Mouse (Mus musculus): ENCODE data around the gene Mboat7.
A peak's percentile ranks its signal among the peaks of the same experiment; 100 is the strongest.
"Not testable (repeated sequence)": the region's sequence is repeated elsewhere in the genome, so short reads cannot be mapped to it uniquely, and the experiment has no call there.

Mboat7 gene

DNA sequence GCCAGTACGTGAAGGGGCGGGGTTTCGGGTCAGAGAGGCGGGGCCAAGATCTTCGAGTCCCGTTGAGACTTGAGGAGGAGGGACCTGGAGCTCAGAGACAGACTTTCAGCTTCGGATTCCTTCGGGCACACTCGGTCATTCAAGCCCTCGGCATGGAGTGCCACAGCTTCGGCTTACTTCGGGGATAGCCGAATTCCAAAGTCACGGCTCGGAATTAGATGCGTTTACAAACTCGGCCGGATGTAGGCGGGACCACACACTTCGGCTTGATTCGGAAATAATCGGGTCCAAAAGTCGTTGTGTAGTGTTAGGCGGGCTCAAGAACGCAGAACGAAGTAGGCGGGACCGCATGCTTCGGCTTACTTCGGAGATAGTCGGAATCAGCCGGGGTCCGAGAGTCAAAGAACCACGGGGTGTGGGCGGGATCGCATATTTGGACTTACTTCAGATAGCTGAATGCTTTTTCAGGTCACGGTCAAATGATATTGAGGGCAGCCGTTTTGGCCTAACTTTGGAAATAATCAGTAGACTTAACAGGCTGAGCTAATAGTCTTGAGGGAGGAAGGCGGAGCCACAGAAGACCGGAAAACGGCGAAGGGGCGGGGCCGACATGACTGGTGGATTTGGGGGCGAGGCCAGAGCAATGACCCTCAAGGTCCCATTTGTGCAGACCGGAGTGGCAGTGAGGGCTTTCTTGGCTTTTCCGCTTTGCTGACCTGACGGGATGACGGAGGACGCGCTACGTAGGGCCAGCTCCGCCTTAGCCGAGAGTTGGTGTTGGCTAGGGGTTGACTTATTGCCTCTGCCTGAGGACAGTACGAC lies at the start of gene Mboat7:
TSS of gene Mboat7 (minus strand) at position 537 of the 822 bp plus-strand sequence.
- peak; percentile 97 to 99 for DNase-seq

DNA sequence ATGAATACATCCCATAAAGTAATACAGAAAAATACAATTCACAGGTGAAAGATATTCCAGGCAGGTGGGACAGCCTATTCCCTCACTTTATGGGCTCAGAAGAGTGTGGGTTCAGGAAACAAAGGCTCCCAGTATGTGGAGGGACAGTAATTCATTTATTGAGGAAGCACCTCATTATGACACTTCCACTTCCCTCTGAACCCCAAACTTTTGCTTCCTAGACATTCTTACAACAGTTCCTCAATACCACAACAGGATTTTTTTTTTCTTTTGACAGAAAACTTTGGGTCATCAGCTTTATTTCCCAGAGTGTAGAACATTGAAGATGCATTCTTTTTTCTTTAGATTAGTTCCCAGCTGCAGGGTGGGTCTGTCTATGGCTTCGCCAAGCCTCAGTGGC lies 39.4 kb upstream of the Mboat7 start:
- not testable (repeated sequence) for DNase-seq

DNA sequence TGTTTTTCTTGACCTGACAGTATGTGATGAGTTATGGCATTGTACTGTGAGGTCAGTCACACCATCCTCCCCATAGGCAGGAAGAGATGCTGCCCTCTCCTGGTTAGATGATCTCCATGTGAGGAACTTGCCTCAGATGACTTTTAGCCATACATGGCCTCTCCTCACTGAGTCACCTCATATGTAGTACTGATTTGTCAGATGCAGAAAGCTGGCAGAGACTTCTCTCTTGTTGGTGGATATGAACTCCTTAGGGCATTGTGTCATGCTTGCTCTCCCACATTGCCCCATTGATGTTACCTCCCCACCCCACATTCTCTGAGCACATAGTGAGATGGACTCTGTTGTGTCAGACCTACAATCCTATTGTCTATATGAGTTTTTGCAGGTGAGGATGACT lies 32.1 kb upstream of the Mboat7 start:
- not testable (repeated sequence) for DNase-seq

DNA sequence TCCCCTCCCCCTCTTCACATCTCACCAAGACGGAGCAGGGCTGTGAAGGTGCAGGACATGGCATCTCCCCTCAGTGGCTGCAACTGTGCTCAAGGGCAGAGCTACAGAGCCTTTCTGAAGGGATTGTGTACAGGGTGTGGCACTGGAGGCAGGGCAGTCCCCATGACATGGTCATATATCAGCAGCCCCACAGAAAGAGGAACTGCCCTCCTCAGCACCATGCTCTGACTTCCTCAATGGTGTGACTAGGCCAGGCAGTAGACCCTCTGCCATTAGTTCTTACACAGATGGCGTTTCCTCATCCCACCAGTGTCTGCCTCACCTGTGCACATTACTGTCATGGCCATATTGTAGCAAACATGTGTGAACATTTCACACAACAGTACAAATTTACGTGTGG lies 26.9 kb upstream of the Mboat7 start, which contains the start of gene Pirb:
TSS of gene Pirb (minus strand) at position 124 of the 400 bp plus-strand sequence.
- DNase-seq, result not testable (repeated sequence)

DNA sequence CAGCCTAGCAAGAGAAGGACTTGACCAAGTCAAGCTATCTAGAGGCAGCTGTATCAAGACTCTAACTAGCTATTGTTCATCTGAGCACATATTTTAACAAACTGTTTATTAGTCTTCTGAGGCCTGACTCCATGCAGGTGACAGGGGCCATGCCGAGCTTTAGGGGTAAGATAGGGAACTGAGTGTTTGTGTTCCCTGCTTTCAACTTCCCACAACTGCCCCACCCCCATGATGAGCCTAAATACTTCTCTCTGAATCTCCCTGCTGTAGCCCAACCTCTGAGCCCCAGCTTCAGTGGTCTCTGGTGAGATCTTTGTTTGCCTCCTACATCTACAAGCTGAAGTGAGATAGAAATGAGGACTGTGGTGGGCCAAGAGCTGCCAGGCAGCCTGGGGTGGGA lies 21.9 kb upstream of the Mboat7 start:
- DNase-seq, result no peak

DNA sequence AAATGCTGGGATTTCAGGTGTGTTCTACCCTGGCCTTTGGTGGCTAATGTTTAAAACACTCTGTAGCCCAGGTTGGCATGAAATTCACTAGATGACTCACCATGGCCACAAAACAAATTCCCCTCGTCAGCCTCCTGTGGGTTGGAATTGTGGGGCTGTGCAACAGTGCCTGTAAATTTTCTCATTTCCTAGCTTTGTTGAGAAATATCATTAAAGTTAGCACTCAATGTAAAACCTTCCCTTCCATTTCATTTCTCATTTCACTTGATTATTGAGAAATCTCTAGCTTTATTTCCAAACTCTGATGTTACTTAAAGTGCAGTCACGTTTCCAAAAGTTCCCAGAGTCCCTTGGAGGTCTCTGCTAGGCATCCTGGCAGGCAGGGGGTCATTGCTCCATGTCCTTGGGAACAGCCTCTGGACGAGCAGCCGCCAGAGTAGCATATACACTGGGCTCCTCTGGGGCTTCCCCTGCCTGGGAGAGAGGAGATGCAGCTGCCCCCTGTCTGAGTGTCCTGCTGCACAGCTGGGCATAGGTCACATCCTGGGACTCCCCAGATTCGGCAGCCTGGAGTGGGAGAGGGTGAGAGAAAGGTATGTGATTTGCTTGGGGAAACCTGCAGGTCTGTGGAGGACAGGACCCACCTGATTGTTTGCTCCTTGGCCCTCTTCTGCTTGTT lies 19.1 kb upstream of the Mboat7 start:
- no peak for DNase-seq

DNA sequence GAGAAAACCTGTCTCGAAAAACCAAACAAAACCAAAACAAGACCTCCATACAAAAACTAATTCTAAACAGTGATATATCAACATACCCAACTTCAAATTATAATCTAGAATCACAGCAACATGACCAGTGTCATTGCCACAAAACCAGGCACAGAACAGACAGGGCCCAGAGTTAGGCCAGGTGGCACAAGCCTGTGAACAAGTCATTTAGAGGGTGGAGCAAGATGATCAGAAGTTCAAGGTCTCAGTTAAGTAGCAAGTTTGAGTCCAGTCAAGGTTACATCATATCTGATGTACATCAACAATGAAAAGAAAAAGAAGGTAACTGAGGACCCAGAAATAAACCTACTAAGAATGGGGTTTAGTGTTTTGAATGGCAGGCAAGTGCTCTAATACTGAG lies 15.7 kb upstream of the Mboat7 start:
- DNase-seq, result no peak

DNA sequence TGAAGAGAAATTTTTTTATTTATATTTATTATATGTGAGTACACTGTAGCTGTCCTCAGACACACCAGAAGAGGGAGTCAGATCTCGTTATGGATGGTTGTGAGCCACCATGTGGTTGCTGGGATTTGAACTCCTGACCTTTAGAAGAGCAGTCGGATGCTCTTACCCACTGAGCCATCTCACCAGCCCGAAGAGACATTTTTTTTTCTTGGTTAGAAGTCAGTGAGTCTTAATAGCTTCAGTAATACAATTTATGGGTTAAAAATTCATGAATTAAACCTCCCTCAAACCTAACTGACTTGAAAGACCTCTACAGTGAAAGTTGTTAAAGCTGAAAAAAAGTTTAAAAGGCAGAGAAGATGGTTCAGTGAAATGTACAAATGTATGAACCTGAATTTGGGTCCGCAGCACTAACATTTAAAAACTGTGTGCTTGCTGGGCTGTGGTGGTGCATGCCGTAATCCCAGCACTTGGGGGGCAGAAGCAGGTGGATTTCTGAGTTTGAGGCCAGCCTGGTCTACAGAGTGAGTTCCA lies 15.2 kb upstream of the Mboat7 start:
- not testable (repeated sequence) for DNase-seq

DNA sequence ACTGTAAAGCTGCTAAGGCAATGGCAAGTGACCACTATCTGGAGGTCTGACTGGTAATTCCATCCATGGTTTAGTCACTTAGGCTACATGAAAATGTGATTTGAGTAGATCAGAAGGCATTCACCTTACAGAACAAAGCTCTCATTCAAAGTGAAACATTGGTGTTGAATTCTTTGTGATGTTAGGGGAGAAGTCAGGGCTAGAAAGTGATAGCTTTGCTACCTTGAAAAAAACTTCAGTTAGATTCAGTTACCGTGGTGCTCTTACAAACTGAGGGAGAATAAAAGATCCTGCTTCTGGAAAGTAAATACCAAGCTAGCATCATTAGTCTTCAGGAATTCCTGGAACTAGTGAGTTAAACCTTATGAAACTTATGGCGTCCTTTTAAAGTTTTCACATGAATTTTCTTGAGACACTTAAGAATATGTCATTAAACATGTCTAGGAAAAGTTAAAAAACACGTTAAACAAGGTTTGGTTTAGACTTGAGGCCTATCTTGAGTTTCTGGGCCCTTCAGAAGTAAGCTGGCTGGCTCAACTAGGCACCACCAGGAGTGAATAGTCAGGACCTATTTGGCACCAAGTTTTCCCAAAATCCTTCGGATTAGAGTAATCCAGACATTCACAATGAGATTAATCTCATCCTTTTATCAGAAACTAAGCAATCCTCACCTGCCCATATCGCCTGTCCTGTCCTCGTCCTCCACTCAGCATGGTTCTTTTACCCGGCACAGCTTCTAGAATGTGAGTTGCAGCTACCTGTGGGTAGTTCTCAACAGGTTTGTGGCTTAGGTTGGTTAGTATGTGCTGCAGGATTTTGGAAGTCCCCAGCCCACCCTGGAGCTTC lies 14.5 kb upstream of the Mboat7 start:
- DNase-seq, result no peak

DNA sequence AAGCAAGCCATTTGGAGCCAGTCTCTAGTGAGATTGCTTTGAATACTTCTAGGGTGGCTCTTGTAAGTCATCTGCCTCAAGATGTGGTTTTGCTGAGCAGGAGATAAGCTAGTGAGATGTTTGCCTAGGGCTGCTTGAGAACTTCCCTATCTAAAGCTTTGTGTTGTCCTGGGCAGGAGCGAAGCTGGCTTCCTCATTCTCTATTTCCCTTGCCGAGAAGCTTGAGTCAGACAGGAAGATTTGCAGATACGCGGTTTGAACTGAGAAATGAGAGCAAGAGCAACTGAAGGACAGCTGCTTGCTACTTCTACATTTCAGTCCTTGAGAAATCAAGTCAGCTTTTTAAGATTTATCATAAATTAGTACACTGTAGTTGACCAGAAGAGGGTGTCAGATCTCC lies 13.7 kb upstream of the Mboat7 start:
- DNase-seq, result no peak

DNA sequence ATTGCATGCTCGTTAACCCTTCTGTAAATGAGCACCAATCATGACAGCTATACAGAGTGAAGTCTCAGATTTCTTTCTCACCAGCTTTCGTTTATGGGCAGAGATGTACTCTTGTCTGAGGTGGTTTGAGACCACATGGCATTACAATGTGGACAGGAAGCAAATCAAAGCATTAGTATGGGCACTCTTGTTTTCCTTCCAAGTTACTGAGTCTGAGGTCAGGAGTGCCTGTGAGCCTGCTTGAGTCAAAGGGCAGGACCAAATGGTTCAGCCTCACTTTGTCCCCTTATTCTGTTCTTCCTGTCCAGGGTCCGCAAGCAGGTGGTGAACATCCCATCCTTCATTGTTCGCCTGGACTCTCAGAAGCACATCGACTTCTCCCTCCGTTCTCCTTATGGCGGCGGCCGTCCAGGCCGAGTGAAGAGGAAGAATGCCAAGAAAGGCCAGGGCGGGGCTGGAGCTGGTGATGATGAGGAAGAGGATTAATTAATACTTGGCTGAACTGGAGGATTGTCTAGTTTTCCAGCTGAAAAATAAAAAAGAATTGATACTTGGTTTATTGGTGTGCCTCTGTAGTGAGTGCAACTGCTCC lies 13.1 kb upstream of the Mboat7 start:
- no peak for DNase-seq

DNA sequence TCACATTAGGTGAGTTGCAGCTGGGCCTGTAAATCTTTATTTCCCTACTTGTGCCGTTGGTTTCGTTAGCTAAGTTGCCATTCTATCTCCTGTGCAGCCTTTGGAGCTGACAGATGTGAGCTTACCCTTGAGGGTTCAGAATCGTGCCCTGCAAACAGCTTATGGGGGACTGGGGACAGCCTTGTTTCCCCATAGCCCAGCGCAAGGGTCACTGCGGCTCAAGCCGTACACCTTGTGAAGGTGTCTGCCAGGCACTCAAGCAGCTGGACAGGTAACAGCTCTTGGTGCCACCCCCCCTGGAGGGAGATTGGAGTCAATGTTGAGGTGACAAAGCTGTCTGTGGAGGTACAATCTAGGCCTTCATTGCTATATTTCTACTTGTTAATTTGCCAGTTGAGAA lies 12.6 kb upstream of the Mboat7 start:
- no peak for DNase-seq

DNA sequence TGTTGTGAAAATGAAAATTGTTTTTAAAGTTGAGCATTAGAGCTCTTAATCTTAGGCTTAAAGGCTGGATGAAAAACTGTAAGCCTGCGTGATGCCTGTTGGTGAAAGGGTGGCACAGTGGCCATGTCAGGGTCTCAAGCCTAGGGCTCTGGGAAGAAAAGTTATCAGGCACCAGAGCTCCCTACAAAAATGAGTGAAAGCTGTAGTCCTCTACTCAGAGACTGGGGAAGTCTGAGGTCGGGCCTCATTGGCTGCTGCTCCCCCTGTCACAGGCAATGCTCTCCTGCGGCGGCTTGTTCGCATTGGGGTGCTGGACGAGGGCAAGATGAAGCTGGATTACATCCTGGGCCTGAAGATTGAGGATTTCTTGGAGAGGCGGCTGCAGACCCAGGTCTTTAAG lies 12.1 kb upstream of the Mboat7 start:
- not testable (repeated sequence) for DNase-seq

DNA sequence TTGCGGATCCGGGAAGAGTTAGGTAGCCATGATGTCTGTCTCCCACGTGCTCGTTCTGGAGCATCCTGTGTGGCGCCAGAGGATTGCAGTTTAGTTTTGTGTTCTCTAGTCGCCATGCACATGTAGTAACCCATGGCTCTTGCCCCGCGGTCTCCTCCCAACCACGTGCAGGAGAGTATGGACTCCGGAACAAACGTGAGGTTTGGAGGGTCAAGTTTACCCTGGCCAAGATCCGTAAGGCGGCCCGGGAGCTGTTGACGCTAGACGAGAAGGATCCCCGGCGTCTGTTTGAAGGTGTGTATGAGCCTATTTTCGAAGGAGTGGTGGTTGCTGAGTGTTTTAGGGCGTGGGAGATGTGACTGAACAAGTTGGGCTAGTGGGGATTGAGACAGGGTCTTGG lies 11.2 kb upstream of the Mboat7 start:
- no peak for DNase-seq

DNA sequence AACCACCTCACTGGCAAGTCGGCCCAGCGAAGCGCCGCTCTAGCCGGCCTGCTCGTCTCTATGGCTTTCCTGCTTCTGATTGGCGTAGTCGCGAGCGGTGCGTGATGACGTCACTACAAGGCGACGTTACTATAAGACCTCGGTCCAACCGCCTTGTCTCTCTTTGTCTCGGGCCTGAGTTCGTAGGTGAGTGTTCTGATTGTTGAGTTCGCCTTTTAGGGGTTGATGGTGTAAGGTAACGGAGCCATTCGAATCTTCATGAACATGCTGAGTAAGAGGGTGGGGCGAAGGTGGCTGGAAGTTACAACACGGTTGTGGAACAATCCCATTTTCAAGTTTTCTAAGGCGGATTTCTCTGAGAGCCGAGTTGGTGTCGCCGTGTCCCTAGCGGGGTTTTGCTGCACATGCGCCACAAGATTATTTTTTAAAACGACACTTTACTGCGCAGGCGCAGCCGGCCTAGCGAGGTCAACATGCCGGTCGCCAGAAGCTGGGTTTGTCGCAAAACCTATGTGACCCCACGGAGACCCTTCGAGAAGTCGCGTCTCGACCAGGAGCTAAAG lies 10.6 kb upstream of the Mboat7 start, which contains the start of gene Rps9:
TSS of gene Rps9 (plus strand) at position 115 of the 563 bp plus-strand sequence.
- DNase-seq, result peak; percentile 91 to 95

DNA sequence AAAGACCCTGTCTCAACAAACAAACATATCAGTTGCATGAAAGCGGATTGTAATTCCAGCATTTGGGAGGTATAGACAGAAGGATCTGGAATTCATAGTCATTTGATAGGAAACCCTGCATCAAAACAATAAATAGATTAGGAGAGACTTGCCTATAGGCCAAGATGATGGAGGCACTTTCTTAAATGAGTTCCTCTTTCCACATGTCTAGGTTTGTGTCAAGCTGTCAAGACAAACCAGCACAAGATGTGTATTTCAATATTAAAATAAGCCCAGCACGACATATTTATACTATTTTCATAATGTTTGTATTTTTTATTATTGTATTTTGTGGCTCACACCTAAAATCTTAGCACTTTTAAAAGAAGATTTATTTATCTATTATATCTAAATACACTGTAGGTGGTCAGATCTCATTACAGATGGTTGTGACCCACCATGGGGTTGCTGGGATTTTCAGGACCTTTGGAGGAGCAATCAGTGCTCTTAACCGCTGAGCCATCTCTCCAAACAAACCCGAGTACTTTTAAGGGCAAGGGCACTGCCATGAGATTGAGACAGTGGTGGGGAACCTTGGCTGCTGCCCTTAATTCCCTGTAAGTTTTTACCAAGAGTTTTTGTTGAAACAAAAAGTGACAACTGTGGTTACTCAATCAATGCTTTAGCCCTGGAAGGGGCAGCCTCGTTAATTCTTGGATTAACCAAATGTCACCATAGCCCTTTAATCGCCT lies 10.0 kb upstream of the Mboat7 start:
- DNase-seq, result no peak

DNA sequence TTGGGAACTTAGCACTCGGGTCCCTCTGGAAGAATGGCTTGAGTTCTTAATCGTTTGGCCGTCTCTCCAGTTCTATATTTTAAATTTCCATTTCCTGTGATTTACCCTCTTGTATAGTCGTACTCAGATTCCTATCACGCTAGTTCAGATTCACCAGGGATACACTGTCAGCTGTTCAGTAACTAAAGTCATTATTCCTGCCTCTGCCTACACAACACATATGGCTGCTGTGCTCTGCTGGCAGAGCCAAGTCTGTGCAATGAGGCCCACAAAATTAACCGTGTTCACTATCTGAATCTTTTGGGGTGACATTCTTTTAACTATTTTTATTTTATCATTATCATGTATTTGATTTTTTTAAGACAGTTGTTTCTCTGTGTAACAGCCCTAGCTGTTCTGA lies 5.1 kb upstream of the Mboat7 start:
- DNase-seq, result no peak

DNA sequence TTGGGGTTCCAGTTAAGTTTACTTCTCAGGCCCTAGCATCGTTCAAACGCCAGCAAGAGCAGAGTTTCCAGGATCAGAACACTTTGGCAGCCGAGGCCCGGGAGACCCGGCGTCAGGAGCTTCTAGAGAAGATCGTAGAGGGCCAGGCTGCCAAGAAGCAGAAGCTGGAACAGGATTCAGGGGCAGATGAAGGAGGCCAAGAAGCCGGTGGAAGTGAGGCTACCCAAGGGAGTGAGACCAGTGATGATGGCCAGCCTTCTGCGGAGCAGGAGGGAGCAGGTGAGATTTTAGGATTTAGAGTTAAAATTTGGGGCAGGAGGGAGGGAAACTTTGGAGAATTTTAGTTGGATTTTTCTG lies 1.6 kb upstream of the Mboat7 start:
- not testable (repeated sequence) for DNase-seq

DNA sequence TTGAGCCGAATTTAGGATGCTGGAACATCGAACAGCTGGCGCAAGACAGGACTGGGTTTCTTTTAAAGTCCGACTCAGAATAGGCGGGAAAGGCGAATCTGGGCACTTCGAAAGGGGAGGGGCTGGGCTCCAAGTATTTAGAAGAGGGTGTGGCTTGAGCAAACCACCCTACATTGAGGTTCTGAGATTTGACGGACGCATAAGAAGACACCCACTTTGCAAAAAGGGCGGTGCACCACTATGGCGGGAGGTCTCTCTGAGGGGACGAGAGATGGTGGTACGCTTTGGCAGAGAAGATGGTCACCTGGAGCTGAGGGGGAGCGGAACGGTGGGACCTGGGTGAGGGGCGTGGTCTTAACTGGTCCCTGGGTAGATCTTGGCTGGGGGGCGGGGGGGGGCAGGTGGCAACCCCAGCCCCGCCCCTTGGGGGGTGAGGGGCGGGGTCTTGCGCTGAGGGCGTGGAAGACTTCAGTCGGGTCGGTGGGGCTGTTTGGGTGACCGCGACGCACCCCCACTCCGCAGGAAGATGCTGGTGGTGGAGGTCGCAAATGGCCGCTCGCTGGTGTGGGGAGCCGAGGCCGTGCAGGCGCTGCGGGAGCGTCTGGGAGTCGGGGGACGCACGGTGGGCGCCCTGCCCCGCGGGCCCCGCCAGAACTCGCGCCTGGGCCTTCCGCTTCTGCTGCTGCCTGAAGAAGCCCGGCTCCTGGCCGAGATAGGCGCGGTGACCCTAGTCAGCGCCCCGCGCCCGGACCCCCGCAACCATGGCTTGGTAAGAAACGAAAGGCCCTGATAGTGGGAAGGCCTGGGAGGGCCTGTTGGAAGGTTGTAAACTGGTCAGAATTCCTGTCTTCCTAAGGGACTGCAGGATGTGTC lies 989 bp upstream of the Mboat7 start:
- peak; percentile 40 to 63 for DNase-seq

DNA sequence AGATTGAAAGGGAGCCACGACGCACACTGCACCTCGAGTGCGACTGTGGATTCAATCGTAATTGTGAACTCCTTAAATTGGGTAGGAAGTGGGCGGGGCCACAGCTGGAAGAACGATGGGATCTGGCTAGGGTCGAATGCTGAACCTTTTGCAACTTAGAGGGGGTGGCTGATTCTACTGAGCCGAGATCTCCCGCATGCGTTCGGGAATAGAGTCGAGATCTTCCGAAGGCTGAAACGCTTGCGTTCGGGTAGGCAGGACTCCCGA lies 419 bp upstream of the Mboat7 start:
- DNase-seq, result no peak

All from thymus, adult 18-20 months (tissue).